Mouse (Mus musculus): ENCODE measurements around the gene Gm10256. TPM values are rescaled to one million over a fixed set of nuclear protein-coding genes. Genes with fewer than 3 reads are reported as not detected.
"Not testable (repeated sequence)": the region's sequence is repeated elsewhere in the genome, so short reads cannot be mapped to it uniquely, and the experiment has no call there.

The Gm10256 gene
- not detected in 2 replicates for polyA plus RNA-seq (2014; fragmentation: Nextera tagmentation; extraction: Ambion mirVana)

GRCm38 (mm10) chrY:2830380-2830779 is at the start of gene Gm10256, which contains the start of gene Rbmy:
Gm10256 (plus strand) TSS chrY:2830699.
Rbmy (plus strand) TSS chrY:2830680.
- H3K9me3 ChIP-seq (ENCODE audit: low read depth, low read length); H3K4me3 ChIP-seq (ENCODE audit: low read depth, low read length); H3K9ac ChIP-seq; H3K27ac ChIP-seq (ENCODE audit: low read depth); H3K36me3 ChIP-seq (ENCODE audit: insufficient read depth); ATAC-seq (ENCODE audit: insufficient read depth); H3K27me3 ChIP-seq (ENCODE audit: insufficient read depth, low read length); DNase-seq; H3K4me1 ChIP-seq (ENCODE audit: insufficient read depth); H3K4me2 ChIP-seq: not testable (repeated sequence)
- WGBS = no CpG with 5 or more reads among the region's 9 CpGs

GRCm38 (mm10) chrY:2796105-2796504 is 34.4 kb upstream of the Gm10256 start, which contains the start of gene Gm4064:
Gm4064 (minus strand) TSS chrY:2796205.
- not testable (repeated sequence) for H3K4me1 ChIP-seq (ENCODE audit: insufficient read depth); DNase-seq; H3K4me2 ChIP-seq; H3K27ac ChIP-seq (ENCODE audit: low read depth); H3K4me3 ChIP-seq (ENCODE audit: low read depth, low read length); H3K36me3 ChIP-seq (ENCODE audit: insufficient read depth); ATAC-seq (ENCODE audit: insufficient read depth); H3K9me3 ChIP-seq (ENCODE audit: low read depth, low read length); H3K27me3 ChIP-seq (ENCODE audit: insufficient read depth, low read length); H3K9ac ChIP-seq
- WGBS = no CpG with 5 or more reads among the region's 8 CpGs

- not testable (repeated sequence) for ATAC-seq (ENCODE audit: insufficient read depth)
- WGBS = no CpG with 5 or more reads among the region's 9 CpGs
Observed at GRCm38 (mm10) chrY:2900689-2901088, 70.2 kb downstream of the Gm10256 start, which contains the start of gene Gm10352. Gm10352 (plus strand) TSS chrY:2900989.

More at GRCm38 (mm10) chrY:2900689-2901088, 70.2 kb downstream of the Gm10256 start, which contains the start of gene Gm10352:
- not testable (repeated sequence) for DNase-seq; H3K4me2 ChIP-seq; H3K27me3 ChIP-seq (ENCODE audit: insufficient read depth, low read length); H3K9ac ChIP-seq; H3K36me3 ChIP-seq (ENCODE audit: insufficient read depth); H3K4me1 ChIP-seq (ENCODE audit: insufficient read depth); H3K27ac ChIP-seq (ENCODE audit: low read depth); H3K9me3 ChIP-seq (ENCODE audit: low read depth, low read length); H3K4me3 ChIP-seq (ENCODE audit: low read depth, low read length)

Other genes starting within 250 kb of the Gm10256 start
- gene H2al2c, start 231.6 kb upstream of the Gm10256 start, polyA plus RNA-seq (2014; fragmentation: Nextera tagmentation; extraction: Ambion mirVana) = not detected in 2 replicates
- not detected in 2 replicates for gene Sry, start 167.0 kb upstream of the Gm10256 start, polyA plus RNA-seq (2014; fragmentation: Nextera tagmentation; extraction: Ambion mirVana)
- gene H2al2b, start 110.0 kb upstream of the Gm10256 start, polyA plus RNA-seq (2014; fragmentation: Nextera tagmentation; extraction: Ambion mirVana) = not detected in 2 replicates
- not detected in 2 replicates for gene Gm4064, start 34.5 kb upstream of the Gm10256 start, polyA plus RNA-seq (2014; fragmentation: Nextera tagmentation; extraction: Ambion mirVana)
- not detected in 2 replicates for gene Rbmy, start within 50 bp of the Gm10256 start, polyA plus RNA-seq (2014; fragmentation: Nextera tagmentation; extraction: Ambion mirVana)
- not detected in 2 replicates for gene Gm10352, start 70.3 kb downstream of the Gm10256 start, polyA plus RNA-seq (2014; fragmentation: Nextera tagmentation; extraction: Ambion mirVana)
- not detected in 2 replicates for gene Gm29289, start 101.9 kb downstream of the Gm10256 start, polyA plus RNA-seq (2014; fragmentation: Nextera tagmentation; extraction: Ambion mirVana)